ENCODE assay signal across 18 mouse cellular contexts in the genomic region with DNA sequence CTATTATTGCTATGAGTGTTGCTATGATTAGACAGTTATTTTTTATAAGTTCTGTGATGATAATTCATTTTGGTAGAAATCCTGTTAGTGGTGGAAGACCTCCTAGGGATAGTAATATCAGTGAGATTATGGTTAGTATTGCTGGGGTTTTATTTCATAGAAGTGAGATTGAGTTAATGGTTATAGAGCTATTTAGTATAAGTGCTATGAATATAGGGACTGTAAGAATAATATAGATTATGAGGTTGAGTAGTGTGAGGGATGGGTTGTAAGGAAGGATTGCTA. TPM values are rescaled to one million over a fixed set of nuclear protein-coding genes. Genes with fewer than 3 reads are reported as not detected.
"Had no signal": no experiment of that assay in that cellular context is flagged by ENCODE, and none has a peak within 500 bp of the region (broad histone marks: within the 10 kb centered on the region; RNA-seq: fewer than 3 reads in every experiment).

No protein-coding gene starts in this region.

- H3K4me3 ChIP-seq: liver, embryonic 15.5 days; megakaryocyte, embryonic 14.5 days; midbrain, embryonic 13.5 days; midbrain, embryonic 15.5 days; neural tube, embryonic 12.5 days; stomach, embryonic 15.5 days had no signal

- DNase-seq: liver, postnatal 0 days; lung, embryonic 14.5 days; lung, postnatal 10 days; lung, postnatal 4 days; right cerebral cortex, postnatal 14 days; thymus, adult 2 months; thymus, postnatal 25 days; thymus, postnatal 4 days had no signal

- H3K4me1 ChIP-seq: liver, embryonic 15.5 days; megakaryocyte, embryonic 14.5 days; midbrain, embryonic 13.5 days; midbrain, embryonic 15.5 days; neural tube, embryonic 12.5 days; stomach, embryonic 15.5 days had no signal

RNA-seq across cellular contexts. Expression of gene Gad2, which starts 31.9 kb away (rescaled TPM):
- total RNA-seq: monocyte, adult 5-6 weeks; neutrophil, adult 5-6 weeks had no signal
- polyA plus RNA-seq: liver, postnatal 0 days; spleen, adult 2 months; thymus, adult 2 months; urinary bladder, adult 2 months had no signal
